Mouse (Mus musculus) splenic B cell, adult 2 months (primary cell): ENCODE results near the gene Pdcd1lg2.

Experiments used
- DNase-seq: peaks from one replicate; pipeline ENCODE4 v3.0.0-alpha.2; 2011; ENCODE audit warnings: low read depth, low spot score
- H3K27me3 ChIP-seq: 2 replicates; pipeline ENCODE4 v1.6.1; 2012; ENCODE audit warnings: mild to moderate bottlenecking, low read length, moderate library complexity, mixed read lengths; ENCODE audit not compliant: control insufficient read depth, poor library complexity, insufficient read depth, severe bottlenecking
- H3K36me3 ChIP-seq: 2 replicates; pipeline ENCODE4 v1.6.1; 2012; ENCODE audit warnings: mild to moderate bottlenecking, low read length, moderate library complexity, mixed read lengths; ENCODE audit not compliant: control insufficient read depth, poor library complexity, insufficient read depth, severe bottlenecking

Pdcd1lg2 gene

DNA sequence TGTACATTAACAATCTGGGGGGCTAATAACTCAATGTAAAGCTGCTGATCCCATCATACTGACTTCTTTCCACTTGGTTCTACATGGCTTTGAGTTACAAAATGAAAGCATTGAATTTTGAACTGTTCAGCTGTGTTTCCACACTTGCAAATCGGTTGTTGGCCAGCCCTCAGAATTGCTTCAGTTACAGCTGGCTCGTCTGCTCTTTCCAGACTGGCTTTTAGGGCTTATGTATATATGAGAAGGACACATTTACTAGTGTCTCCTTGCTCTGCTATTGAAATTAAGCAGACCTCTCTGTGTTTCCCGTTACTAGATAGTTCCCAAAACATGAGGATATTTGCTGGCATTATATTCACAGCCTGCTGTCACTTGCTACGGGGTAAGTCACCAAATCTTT lies 38.6 kb upstream of the Pdcd1lg2 start:
- Histone ChIP-seq H3K27me3 (no peaks in the 10 kb centered on the region), H3K36me3 (peaks cover 4% of the 10 kb centered on the region; the same call in 1 of the 2 replicates)
- DNase-seq = peak; percentile 39

DNA sequence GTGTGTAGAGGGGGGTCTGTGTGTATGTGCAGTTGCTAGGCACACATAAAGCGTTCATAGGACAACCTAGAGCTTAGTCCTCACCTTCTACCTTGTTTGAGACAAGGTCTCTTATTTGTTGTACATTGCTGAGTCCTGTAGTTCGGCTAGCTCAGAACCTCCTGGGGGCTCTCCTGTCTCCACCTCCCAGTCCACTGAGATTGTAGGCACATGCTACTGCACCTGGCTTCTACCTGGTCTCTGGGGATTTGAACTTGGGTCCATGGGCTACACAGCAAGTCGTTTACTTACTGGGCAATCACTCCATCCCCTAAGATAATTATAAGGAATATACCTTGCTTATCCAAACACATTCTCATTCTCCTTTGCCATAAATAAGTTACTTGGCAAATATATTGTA lies 38.1 kb upstream of the Pdcd1lg2 start:
- H3K27me3 ChIP-seq = no peaks in the 10 kb centered on the region
- peak; percentile 42 for DNase-seq

DNA sequence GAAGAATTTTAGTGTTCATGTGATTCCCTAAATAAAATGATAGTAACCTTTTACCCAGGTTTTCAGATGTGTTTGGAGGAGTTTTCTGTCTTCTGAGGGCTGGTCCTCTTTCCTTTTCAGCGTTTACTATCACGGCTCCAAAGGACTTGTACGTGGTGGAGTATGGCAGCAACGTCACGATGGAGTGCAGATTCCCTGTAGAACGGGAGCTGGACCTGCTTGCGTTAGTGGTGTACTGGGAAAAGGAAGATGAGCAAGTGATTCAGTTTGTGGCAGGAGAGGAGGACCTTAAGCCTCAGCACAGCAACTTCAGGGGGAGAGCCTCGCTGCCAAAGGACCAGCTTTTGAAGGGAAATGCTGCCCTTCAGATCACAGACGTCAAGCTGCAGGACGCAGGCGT lies 37.3 kb upstream of the Pdcd1lg2 start:
- Histone ChIP-seq H3K27me3 (no peaks in the 10 kb centered on the region), H3K36me3 (peaks cover 5% of the 10 kb centered on the region; the same call in 1 of the 2 replicates)
- no peak for DNase-seq

More for the DNA sequence above, 38.1 kb upstream of the Pdcd1lg2 start:
- peaks cover 5% of the 10 kb centered on the region; the same call in 1 of the 2 replicates for H3K36me3 ChIP-seq

DNA sequence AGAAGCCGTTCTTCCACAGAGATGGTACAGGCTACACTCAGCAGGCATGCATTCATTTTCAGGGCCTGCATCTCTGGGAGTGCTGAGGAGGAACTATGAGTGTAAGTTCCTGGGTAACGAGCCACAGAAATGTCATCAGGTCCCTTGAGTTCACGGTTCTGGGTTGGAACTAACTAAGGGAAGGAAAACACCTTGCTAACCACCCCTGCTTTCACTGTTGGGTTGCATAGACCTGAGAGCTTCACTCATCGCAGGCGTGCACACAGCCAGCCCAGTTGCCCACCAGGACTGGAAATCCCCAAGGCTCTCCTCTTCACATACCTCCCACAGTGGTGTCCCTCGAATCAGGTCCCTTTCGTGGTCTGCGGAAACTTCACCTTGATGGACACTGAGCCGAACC lies 35.8 kb upstream of the Pdcd1lg2 start:
- Histone ChIP-seq H3K27me3 (no peaks in the 10 kb centered on the region), H3K36me3 (peaks cover 5% of the 10 kb centered on the region)
- no peak for DNase-seq

DNA sequence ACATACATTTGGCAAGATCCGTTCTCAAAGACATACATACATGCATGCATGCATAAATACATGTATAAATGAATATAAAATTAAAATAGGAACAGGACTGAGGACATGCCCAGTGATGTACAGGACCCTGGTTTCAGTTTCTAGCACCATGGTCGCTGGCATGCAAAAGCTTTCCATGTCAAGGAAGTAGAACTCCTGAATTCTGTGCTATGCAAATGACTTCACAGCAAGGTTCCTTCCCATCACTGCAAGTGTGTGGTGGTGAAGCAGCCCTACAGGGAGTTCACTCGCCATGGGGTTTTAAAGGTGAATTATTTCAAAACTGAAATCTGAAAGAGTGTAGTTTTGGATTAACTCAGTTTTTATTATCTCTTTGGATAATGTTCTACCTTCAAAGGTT lies 34.3 kb upstream of the Pdcd1lg2 start:
- DNase-seq = no peak
- no peaks in the 10 kb centered on the region for H3K27me3 ChIP-seq
- peaks cover 5% of the 10 kb centered on the region for H3K36me3 ChIP-seq

DNA sequence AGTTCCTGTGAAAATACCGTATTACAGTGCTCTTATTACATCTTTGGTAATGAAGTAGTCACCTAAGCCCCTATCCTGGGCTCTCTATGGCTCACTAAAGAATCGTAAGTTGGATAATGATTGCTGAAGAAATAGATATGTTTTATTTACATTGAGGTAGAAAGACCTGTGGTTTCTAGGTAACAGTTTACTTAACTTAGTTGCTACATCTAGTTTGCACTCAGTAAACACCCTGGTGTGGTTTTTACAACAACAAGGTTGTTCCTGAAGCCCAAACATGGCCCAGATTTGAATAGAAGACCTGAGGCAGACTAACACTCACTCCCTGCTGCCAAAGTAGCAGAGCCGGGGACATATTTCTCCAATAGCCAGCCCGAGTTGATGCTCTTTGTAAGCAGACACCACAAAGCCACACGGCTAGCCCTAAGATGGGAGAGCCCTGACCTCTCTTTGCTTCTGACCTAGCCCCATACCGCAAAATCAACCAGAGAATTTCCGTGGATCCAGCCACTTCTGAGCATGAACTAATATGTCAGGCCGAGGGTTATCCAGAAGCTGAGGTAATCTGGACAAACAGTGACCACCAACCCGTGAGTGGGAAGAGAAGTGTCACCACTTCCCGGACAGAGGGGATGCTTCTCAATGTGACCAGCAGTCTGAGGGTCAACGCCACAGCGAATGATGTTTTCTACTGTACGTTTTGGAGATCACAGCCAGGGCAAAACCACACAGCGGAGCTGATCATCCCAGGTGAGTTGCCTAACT lies 30.7 kb upstream of the Pdcd1lg2 start:
- Histone ChIP-seq H3K36me3 (peaks cover 13% of the 10 kb centered on the region), H3K27me3 (no peaks in the 10 kb centered on the region)
- no peak for DNase-seq

DNA sequence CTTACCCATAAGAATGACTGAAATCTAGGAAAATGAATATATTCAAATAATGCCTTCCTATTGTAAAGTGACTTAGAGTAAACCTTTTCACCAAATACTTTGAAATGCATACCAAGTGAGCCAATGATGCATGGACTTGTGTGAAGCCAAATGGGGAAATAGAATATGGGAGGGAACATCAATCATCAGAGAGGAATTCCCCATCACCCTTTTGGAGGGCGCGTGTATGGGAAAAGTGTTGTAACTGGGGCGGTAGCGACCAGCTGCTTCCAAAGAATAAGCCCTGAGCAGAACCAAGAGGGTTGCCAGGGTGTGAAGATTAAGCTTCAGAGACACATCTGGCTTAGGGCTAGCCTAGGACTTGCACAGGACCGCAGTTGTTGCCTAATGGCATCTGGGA lies 27.4 kb upstream of the Pdcd1lg2 start:
- Histone ChIP-seq H3K36me3 (peaks cover 17% of the 10 kb centered on the region), H3K27me3 (no peaks in the 10 kb centered on the region)
- no peak for DNase-seq

DNA sequence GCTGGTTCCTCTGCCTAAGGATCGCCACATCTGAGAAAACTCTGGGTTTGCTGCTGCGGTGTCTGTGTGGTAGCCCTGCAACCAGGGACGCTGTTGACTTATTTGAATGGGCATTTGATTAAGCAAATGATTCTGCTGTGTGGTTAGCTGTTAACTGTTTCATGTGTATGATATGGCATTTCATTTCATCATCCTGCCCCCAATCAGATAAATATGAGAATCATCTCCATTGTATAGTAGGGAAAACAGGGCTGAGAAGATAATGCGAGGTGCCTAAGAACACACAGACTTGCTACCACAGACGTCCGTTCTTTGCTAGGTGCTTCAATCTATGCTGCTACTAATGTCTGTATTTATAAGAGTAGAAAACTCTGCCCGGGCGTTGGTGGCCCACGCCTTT lies 26.3 kb upstream of the Pdcd1lg2 start:
- H3K27me3 ChIP-seq = no peaks in the 10 kb centered on the region
- DNase-seq = no peak
- peaks cover 18% of the 10 kb centered on the region for H3K36me3 ChIP-seq

DNA sequence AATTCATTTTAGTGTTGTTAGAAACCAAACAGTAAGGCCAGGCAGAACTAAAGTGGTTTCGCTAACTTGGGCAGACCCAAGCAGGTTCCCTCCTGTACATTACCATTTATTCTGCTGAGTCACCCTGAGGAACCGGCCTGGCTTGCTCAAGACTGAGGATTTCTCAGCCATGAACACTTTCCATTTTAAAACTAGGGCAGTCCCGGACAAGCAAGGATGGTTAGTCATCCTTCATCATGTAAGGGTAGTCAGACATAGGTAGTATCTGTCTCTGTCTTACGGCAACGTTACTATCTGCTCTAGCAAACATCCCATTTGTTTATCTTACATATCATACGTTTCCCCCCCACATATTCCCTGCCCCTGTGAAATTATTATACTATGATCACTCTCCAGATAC lies 25.7 kb upstream of the Pdcd1lg2 start:
- Histone ChIP-seq H3K27me3 (no peaks in the 10 kb centered on the region), H3K36me3 (peaks cover 18% of the 10 kb centered on the region)
- no peak for DNase-seq

DNA sequence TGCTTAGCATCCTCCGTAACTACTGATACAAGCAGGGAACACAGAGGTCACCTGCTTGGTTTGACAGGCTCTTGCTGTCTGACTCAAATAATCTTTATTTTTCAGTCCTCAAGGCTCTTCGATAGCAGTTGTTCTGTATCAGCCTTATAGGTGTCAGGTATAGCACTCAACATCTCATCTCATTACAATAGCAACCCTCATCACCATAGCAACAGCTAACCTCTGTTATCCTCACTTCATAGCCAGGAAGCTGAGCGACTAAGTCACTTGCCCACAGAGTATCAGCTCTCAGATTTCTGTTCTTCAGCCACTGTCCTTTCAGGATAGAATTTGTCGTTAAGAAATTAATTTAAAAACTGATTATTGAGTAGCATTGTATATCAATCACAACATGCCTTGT lies 24.9 kb upstream of the Pdcd1lg2 start:
- no peaks in the 10 kb centered on the region for H3K27me3 ChIP-seq
- H3K36me3 ChIP-seq = peaks cover 18% of the 10 kb centered on the region
- no peak for DNase-seq

DNA sequence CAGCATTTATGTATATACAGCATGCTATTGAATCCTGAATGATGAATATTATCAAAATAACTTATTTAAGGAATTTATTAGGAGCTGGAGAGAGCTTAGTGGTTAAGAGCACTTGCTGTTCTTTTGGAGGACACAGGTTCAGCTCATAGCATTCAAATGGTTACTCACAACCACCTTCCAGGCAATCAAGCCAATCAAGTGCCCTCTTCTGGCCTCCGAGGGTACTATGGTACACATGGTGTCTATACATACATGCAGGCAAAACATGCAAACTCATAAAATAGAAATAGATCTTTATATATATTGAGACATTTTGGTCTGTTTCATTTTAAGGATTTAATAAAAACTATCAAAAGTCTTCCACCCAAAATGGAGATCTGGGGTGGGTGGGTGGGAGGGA lies 21.9 kb upstream of the Pdcd1lg2 start:
- H3K27me3 ChIP-seq = no peaks in the 10 kb centered on the region
- H3K36me3 ChIP-seq = peaks cover 12% of the 10 kb centered on the region
- peak; percentile 31 for DNase-seq

DNA sequence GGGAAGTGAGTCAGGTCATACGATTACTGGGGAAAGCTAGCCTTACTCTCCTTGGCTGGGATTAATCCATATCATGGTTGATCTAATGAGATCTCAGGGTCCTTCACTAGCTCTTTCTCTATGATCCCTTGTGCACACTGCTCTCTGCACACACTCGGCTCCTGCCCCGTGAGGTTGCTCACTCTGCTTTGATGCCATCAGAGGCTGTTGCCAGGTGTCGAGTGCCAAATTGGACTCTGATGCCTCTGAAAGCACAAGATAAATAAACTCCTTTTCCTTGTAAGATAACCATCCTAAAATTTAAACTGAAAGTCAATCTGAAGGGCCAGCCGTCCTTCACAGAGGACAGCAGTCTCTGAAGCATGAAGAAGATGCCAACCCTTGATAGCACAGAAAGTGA lies 20.2 kb upstream of the Pdcd1lg2 start:
- no peaks in the 10 kb centered on the region for H3K27me3 ChIP-seq
- DNase-seq = no peak
- H3K36me3 ChIP-seq = peaks cover 7% of the 10 kb centered on the region

DNA sequence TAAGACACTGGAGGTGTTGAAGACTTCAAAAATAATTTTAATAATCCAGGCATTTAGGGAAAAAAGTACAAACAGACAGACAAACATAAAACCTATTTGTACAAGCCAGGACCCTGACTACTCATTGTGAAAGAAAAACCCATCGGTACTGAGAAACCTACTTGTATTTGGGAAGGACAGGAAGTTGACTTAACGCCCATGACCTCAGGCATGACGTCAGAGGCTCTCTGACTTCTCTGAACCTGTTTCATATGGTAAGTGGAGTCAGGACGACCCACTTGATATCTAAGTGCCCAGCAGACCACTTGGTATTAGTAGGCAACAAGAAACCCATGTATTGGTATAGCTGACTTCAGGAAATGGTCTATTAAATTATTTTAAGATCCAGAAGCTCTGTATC lies 19.4 kb upstream of the Pdcd1lg2 start:
- H3K36me3 ChIP-seq = peaks cover 2% of the 10 kb centered on the region; the same call in 1 of the 2 replicates
- H3K27me3 ChIP-seq = no peaks in the 10 kb centered on the region
- DNase-seq = peak; percentile 63

DNA sequence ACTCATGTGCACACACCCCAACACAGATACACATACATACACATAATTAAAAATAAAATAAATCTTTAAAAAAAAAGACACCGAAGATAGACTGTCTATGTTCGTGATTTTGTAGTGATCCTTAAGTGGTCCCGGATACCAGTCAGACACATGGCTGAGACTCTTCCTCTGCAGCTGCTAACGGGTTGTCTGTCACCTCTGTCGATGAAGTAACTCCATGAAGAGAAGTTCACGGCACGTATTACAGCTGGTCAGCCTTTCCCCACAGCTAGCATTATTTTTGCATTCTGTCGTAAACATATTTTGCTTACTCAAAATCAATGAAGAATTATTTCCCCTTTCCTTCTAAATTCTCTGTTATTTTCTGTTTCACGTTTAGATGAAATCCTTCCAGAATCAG lies 17.4 kb upstream of the Pdcd1lg2 start:
- no peak for DNase-seq
- no peaks in the 10 kb centered on the region for H3K27me3 ChIP-seq
- peaks cover 2% of the 10 kb centered on the region; the same call in 1 of the 2 replicates for H3K36me3 ChIP-seq

DNA sequence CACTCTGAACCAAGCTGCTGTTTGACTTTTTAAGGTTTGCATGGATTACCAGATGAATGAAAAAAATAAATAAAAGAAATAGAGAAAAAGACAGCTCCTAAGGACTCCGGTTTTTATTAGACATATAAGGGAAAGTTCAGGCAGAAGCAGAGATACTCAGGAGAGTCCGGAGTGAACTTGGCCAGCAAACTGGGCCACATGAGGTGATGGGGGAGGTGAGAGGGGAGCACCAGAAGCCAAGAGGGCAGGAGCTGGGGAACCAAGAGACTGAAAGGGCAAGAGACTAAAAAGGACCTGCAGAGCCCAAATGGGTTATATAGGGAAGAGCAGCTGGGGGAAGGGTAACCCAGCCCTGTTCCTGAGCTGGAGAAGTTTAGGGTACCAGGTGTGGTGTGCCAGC lies 16.0 kb upstream of the Pdcd1lg2 start:
- no peak for DNase-seq
- H3K27me3 ChIP-seq = no peaks in the 10 kb centered on the region

DNA sequence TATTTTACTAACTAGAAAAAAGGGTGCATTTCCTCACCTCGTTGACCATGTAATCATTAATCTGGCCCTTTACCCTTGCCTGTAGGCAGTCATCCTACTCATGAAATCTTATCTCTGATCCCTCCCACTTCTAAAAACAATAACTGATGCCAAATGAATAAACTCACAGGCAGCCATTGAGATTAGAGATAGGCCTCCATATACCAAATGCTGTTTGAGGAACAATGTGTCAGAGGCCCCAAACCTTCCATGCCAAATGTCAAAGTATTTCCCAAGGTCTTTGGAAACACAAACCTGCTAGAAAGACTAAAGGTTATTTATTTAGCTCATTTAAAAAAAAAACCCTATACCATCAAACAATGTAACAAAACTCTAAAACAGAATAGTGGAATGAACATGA lies 14.4 kb upstream of the Pdcd1lg2 start:
- DNase-seq = no peak
- H3K36me3 ChIP-seq = no peaks in the 10 kb centered on the region
- H3K27me3 ChIP-seq = no peaks in the 10 kb centered on the region

More for the DNA sequence above, 16.0 kb upstream of the Pdcd1lg2 start:
- no peaks in the 10 kb centered on the region for H3K36me3 ChIP-seq
